Mouse (Mus musculus): Measurements from ENCODE around the gene Plxna2. TPM values are rescaled to one million over a fixed set of nuclear protein-coding genes. Genes with fewer than 3 reads are reported as not detected.

Plxna2 gene
- polyA plus RNA-seq, 1 experiment from 2014 or later: 6.0 TPM

DNA sequence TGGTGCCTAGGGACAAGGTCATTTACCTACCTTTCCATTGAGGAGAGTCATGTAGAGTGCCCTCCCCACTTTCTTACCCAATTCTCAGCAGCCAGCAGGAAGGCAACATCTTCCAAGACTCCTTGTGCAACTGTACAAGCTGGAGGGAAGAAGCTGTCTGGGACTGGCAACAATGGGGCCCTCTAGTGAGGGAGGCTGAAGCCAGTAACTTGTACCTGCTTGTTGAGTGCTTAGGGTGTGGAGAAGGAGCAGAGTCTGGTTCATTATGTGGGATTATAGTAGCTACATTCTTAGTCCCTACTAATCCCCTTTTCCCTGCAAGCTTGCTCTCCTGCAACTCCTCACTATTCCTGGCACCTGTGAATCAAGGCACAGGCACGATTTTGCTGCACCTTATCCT is 32.1 kb downstream of the Plxna2 start:
- H3K4me2 ChIP-seq (replicated peaks; ENCODE audit: low read depth, low read length): no peak overlapping the region
- H3K9me3 ChIP-seq (ENCODE audit: low read length): no peaks in the 10 kb centered on the region
- no peak overlapping the region for H3K27ac ChIP-seq (ENCODE audit: low read length)
- WGBS: 78% methylated on average over 1 of the region's 1 CpGs
- no peak overlapping the region for H3K4me3 ChIP-seq (ENCODE audit: low read length)
- peaks cover 8% of the 10 kb centered on the region; the same call in 1 of the 2 replicates for H3K36me3 ChIP-seq (ENCODE audit: insufficient read depth, low read length)
- H3K4me1 ChIP-seq (ENCODE audit: insufficient read depth, low read length): peaks cover 11% of the 10 kb centered on the region; the same call in 1 of the 2 replicates
- no peak overlapping the region for H3K9ac ChIP-seq (replicated peaks; ENCODE audit: low read length)
- no peak for ATAC-seq (ENCODE audit: low FRiP score, low TSS enrichment)
- H3K27me3 ChIP-seq (ENCODE audit: insufficient read depth, low read length): no peaks in the 10 kb centered on the region

DNA sequence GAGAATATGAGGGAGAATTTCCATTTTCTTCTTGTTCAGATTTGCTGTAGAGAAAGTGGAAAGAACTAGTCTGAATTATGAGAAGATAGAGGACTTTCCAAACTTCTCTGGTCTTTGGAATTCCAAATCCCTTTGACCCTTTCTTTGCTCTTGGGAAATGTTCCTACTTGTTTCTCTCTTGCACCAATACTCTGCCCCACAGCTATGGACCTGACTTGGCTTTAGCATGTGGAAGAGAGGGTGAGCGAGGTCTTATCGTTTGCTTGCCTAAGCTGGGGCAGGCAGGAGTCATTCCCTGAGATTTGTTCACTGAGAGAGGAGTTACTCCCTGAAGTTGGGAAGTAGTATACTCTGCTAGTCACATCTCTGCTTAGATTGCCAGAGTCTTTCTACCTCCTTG is 32.5 kb downstream of the Plxna2 start:
- WGBS: 93% methylated on average over 2 of the region's 2 CpGs
- Histone ChIP-seq H3K27me3 (ENCODE audit: insufficient read depth, low read length) (no peaks in the 10 kb centered on the region), H3K4me2 (replicated peaks; ENCODE audit: low read depth, low read length) (no peak overlapping the region), H3K9me3 (ENCODE audit: low read length) (no peaks in the 10 kb centered on the region), H3K4me3 (ENCODE audit: low read length) (no peak overlapping the region), H3K27ac (ENCODE audit: low read length) (no peak overlapping the region), H3K9ac (replicated peaks; ENCODE audit: low read length) (no peak overlapping the region), H3K36me3 (ENCODE audit: insufficient read depth, low read length) (peaks cover 8% of the 10 kb centered on the region; the same call in 1 of the 2 replicates), H3K4me1 (ENCODE audit: insufficient read depth, low read length) (peaks cover 11% of the 10 kb centered on the region; the same call in 1 of the 2 replicates)
- ATAC-seq (ENCODE audit: low FRiP score, low TSS enrichment): no peak

DNA sequence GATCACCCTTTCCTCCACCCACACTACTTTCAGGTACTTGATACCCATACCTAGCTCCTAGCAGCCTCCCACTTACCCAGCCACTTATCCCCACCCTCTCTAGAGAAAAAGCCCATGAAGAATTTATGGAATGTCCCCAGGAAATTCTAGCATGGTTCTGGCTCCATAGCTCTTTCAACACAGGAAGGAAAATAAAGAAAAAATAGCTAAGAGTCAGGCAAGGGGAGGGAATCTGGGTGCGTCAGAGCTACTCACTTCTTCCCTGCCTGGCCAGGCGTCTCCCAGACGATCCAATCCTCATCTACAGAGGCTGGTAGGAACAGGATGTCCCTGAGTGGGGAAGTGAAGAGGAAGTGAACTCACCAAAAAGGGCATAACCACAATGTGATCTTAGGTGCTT is 34.0 kb downstream of the Plxna2 start:
- Histone ChIP-seq H3K4me1 (ENCODE audit: insufficient read depth, low read length) (peaks cover 11% of the 10 kb centered on the region; the same call in 1 of the 2 replicates), H3K27ac (ENCODE audit: low read length) (peak overlapping the region; percentile 38; the same call in 1 of the 2 replicates)

DNA sequence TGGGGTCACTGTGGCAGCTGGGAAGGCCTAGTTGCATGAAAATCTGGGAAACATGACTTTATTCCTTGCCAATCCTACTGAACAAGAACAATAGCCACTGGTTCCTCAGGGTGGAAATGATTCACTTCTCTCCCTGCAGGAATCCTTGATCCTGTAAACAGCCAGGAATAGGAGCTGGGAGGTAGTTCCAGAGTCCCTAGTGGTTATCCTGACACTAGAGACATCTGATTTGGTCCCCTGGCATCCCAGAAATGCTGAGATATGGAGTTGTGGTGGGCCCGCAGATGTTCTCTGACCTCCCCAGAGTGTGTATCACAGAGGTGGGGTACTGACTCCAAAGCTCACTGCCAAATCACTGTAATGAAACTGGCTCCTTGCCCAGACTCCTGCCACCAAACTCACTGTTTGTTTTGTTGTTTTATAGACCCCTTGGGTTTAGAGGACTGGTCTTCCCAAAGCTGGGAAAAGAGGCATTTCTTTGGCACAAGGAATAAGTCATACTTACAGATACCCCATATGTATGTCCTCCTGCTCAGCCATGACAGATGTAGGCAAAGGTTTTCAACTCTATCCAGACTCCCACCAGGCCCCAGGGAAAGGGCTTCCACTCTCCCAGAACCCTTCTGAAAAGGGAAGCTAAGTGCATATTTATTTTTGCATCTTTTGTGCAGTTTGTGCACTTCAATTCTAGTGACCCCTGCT is 40.6 kb downstream of the Plxna2 start:
- Histone ChIP-seq H3K27ac (ENCODE audit: low read length) (peak overlapping the region; percentile 57), H3K4me3 (ENCODE audit: low read length) (no peak overlapping the region), H3K27me3 (ENCODE audit: insufficient read depth, low read length) (no peaks in the 10 kb centered on the region), H3K4me1 (ENCODE audit: insufficient read depth, low read length) (0 out of 2 replicates have a peak, but pooled peaks cover 7% of the 10 kb centered on the region), H3K4me2 (replicated peaks; ENCODE audit: low read depth, low read length) (no peak overlapping the region), H3K9me3 (ENCODE audit: low read length) (no peaks in the 10 kb centered on the region), H3K36me3 (ENCODE audit: insufficient read depth, low read length) (peaks cover 4% of the 10 kb centered on the region), H3K9ac (replicated peaks; ENCODE audit: low read length) (no peak overlapping the region)
- WGBS: 35% methylated on average over 1 of the region's 1 CpGs
- no peak; the same call in 1 of the 2 replicates for ATAC-seq (ENCODE audit: low FRiP score, low TSS enrichment)

More for the DNA sequence above, 34.0 kb downstream of the Plxna2 start:
- peaks cover 12% of the 10 kb centered on the region for H3K36me3 ChIP-seq (ENCODE audit: insufficient read depth, low read length)
- no peak overlapping the region for H3K4me3 ChIP-seq (ENCODE audit: low read length)
- H3K9ac ChIP-seq (replicated peaks; ENCODE audit: low read length): no peak overlapping the region
- no peaks in the 10 kb centered on the region for H3K27me3 ChIP-seq (ENCODE audit: insufficient read depth, low read length)
- no peak overlapping the region for H3K4me2 ChIP-seq (replicated peaks; ENCODE audit: low read depth, low read length)
- no peaks in the 10 kb centered on the region for H3K9me3 ChIP-seq (ENCODE audit: low read length)
- 50% methylated on average over 3 of the region's 3 CpGs for WGBS
- peak; percentile 59 for ATAC-seq (ENCODE audit: low FRiP score, low TSS enrichment)

DNA sequence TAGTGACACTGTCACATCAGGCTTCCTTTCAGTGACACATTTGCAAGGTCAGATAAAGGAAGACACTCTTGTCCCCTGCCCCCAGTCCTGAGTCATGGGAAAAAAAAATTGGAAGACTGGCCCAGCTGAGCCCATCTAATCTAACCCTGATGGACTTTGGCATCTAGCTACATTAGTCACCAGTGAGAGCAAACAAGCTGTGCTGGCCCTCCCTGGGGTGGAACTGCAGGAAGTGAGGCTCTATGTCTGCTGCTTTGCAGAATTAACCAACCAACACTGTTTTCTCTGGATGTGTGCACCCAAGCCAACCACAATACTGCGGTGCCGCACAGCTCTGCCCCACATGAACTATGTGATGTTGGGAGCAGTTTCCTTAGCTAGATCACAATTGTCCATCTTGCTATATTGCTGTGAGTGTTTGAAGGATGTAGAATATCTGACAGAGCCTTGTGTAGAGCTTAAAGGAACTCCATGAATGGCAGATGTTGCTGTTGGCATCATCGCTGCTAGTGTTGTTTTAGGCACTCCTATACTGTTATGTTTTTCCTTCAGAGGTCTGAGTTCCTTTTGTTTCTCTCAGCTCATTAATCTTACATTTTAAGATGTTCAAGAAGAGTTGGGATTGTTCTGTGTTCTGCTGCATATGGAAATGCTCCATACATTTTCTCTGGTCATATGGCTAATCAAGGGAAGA is 42.6 kb downstream of the Plxna2 start:
- H3K9ac ChIP-seq (replicated peaks; ENCODE audit: low read length): no peak overlapping the region
- H3K27ac ChIP-seq (ENCODE audit: low read length): peak overlapping the region; percentile 45; the same call in 1 of the 2 replicates
- peak; percentile 54; the same call in 1 of the 2 replicates for ATAC-seq (ENCODE audit: low FRiP score, low TSS enrichment)
- peaks cover 4% of the 10 kb centered on the region for H3K36me3 ChIP-seq (ENCODE audit: insufficient read depth, low read length)
- WGBS: 68% methylated on average over 3 of the region's 3 CpGs
- no peaks in the 10 kb centered on the region for H3K9me3 ChIP-seq (ENCODE audit: low read length)
- H3K4me3 ChIP-seq (ENCODE audit: low read length): no peak overlapping the region
- H3K27me3 ChIP-seq (ENCODE audit: insufficient read depth, low read length): no peaks in the 10 kb centered on the region
- 0 out of 2 replicates have a peak, but pooled peaks cover 7% of the 10 kb centered on the region for H3K4me1 ChIP-seq (ENCODE audit: insufficient read depth, low read length)
- H3K4me2 ChIP-seq (replicated peaks; ENCODE audit: low read depth, low read length): no peak overlapping the region

DNA sequence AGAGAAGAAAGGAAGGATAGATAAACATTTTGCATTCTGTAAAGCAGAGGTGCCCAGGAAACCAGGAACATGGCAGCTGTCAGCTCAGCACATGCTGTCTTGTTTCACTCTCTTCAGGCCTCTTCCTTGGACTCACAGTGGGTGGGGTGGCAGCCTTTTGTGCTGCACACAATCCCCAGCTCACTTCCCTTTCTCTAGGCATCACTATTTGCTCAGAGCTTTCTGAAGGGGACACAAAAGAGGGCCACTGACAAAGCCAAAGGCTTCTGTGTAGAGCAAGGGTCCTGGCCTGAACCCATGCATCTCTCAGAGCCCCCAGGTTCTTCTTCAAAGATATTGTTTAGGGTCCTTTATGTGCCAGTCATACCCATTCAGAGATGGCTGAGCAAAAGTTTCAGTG is 45.0 kb downstream of the Plxna2 start:
- no peak for ATAC-seq (ENCODE audit: low FRiP score, low TSS enrichment)
- no peak overlapping the region for H3K4me2 ChIP-seq (replicated peaks; ENCODE audit: low read depth, low read length)
- 0 out of 2 replicates have a peak, but pooled peaks cover 7% of the 10 kb centered on the region for H3K4me1 ChIP-seq (ENCODE audit: insufficient read depth, low read length)
- no peaks in the 10 kb centered on the region for H3K36me3 ChIP-seq (ENCODE audit: insufficient read depth, low read length)
- no peak overlapping the region for H3K4me3 ChIP-seq (ENCODE audit: low read length)
- no peaks in the 10 kb centered on the region for H3K27me3 ChIP-seq (ENCODE audit: insufficient read depth, low read length)
- no peak overlapping the region for H3K9ac ChIP-seq (replicated peaks; ENCODE audit: low read length)
- no peak overlapping the region for H3K27ac ChIP-seq (ENCODE audit: low read length)
- H3K9me3 ChIP-seq (ENCODE audit: low read length): no peaks in the 10 kb centered on the region

DNA sequence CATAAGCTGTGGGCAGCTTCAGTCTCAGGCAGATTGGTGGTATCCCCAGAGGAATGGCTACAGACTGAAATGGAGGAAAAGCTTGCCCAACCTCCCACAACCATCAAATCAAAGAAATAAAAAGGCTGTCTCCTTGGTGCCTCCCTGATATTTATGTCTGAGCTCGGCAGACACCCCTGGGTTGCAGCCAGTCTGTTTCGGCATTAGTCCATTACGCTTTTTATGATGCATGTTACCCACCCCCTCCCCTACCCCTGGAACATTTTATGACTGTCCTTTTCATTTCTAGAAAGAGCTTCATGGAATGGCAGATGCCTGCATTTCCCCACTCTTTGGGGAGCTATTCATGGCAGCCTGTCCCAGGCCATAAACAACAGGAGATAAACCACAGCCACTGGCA is 47.7 kb downstream of the Plxna2 start:
- H3K9me3 ChIP-seq (ENCODE audit: low read length): no peaks in the 10 kb centered on the region
- WGBS: 42% methylated on average over 3 of the region's 3 CpGs
- ATAC-seq (ENCODE audit: low FRiP score, low TSS enrichment): no peak
- 0 out of 2 replicates have a peak, but pooled peaks cover 2% of the 10 kb centered on the region for H3K4me1 ChIP-seq (ENCODE audit: insufficient read depth, low read length)
- H3K4me2 ChIP-seq (replicated peaks; ENCODE audit: low read depth, low read length): no peak overlapping the region
- no peak overlapping the region for H3K4me3 ChIP-seq (ENCODE audit: low read length)
- no peaks in the 10 kb centered on the region for H3K36me3 ChIP-seq (ENCODE audit: insufficient read depth, low read length)
- H3K27ac ChIP-seq (ENCODE audit: low read length): no peak overlapping the region
- no peak overlapping the region for H3K9ac ChIP-seq (replicated peaks; ENCODE audit: low read length)
- no peaks in the 10 kb centered on the region for H3K27me3 ChIP-seq (ENCODE audit: insufficient read depth, low read length)

DNA sequence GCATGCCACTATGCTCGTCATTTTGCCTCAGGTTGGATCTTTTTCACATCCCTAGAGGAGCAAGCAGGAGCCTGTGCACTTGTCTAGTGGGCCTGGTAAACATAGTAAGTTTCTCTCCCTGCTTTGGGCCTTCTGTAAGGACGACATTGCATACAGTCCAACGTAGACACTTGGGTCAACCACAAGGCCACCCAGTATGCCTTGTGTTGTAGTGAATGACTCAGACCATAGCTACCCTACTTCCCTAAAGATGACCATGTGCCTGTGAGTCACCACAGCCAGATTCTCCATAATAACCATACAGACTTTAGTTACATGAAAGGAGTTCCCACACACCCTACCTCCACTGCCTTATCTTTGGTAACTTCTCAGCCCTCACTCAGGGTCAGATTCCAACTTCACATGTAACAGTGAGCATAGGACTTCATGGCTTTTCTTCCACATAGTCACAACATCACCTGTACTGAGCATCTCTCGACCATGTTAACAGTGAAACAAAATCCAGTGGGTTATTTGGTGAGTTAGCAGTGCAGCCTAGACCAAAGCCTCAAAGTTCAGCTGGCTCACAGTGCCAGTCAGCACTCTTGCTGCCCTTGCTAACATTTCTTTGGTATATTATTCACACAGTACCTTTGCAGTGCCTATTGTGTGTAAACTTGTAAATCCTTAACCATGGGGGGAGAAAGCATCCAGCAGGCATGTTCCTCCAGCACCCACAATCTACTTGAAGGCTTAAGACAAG is 53.9 kb downstream of the Plxna2 start:
- H3K9ac ChIP-seq (replicated peaks; ENCODE audit: low read length): no peak overlapping the region
- H3K36me3 ChIP-seq (ENCODE audit: insufficient read depth, low read length): no peaks in the 10 kb centered on the region
- no peak overlapping the region for H3K4me3 ChIP-seq (ENCODE audit: low read length)
- H3K27me3 ChIP-seq (ENCODE audit: insufficient read depth, low read length): no peaks in the 10 kb centered on the region
- no peak overlapping the region for H3K4me2 ChIP-seq (replicated peaks; ENCODE audit: low read depth, low read length)
- ATAC-seq (ENCODE audit: low FRiP score, low TSS enrichment): no peak; the same call in 1 of the 2 replicates
- no peaks in the 10 kb centered on the region; the same call in 1 of the 2 replicates for H3K4me1 ChIP-seq (ENCODE audit: insufficient read depth, low read length)
- WGBS: 81% methylated on average over 4 of the region's 4 CpGs
- H3K9me3 ChIP-seq (ENCODE audit: low read length): no peaks in the 10 kb centered on the region
- H3K27ac ChIP-seq (ENCODE audit: low read length): no peak overlapping the region

DNA sequence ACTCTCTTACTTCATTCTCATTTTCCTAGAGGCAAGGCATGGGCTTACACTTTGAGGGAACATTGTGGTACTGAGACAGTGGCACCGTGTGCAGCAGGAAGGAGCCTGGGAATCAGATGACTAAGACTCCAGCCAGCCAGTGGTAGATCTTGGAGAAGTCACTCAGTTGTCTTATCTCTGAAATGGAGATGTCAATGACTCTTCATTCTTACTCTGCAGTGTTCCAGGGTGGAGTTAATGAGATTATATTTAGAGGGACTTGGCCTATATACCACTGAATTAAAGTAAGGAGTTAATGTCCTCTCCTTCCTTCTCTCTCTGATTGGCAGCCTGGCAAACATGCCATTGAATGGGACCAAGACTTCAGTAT is 54.5 kb downstream of the Plxna2 start:
- Histone ChIP-seq H3K4me2 (replicated peaks; ENCODE audit: low read depth, low read length) (no peak overlapping the region), H3K4me3 (ENCODE audit: low read length) (no peak overlapping the region), H3K27ac (ENCODE audit: low read length) (no peak overlapping the region), H3K4me1 (ENCODE audit: insufficient read depth, low read length) (no peaks in the 10 kb centered on the region; the same call in 1 of the 2 replicates), H3K9ac (replicated peaks; ENCODE audit: low read length) (no peak overlapping the region), H3K9me3 (ENCODE audit: low read length) (no peaks in the 10 kb centered on the region), H3K36me3 (ENCODE audit: insufficient read depth, low read length) (no peaks in the 10 kb centered on the region), H3K27me3 (ENCODE audit: insufficient read depth, low read length) (no peaks in the 10 kb centered on the region)
- 85% methylated on average over 1 of the region's 1 CpGs for WGBS
- ATAC-seq (ENCODE audit: low FRiP score, low TSS enrichment): no peak
